Mouse (Mus musculus) frontal cortex, postnatal 36 days (tissue): ENCODE measurements around the gene Myom3.
A peak's percentile ranks its signal among the peaks of the same experiment; 100 is the strongest.

Source experiments
- DNase-seq, 2 experiments: peaks; one replicate each; pipeline ENCODE4 v3.0.0; 2022; ENCODE audit warnings: low spot score in 2 of 2

Gene Myom3

GRCm38 (mm10) chr4:135804169-135804568 is 44.7 kb downstream of the Myom3 start:
- no peak for DNase-seq

- DNase-seq: no peak
These were observed 55.4 kb downstream of the Myom3 start for GRCm38 (mm10) chr4:135814896-135815295.

- DNase-seq: peak; percentile 23 to 30
These were observed 57.5 kb downstream of the Myom3 start for GRCm38 (mm10) chr4:135816905-135817622.

GRCm38 (mm10) chr4:135818366-135818765 is 58.9 kb downstream of the Myom3 start:
- DNase-seq: no peak

- no peak for DNase-seq
These were observed 60.5 kb downstream of the Myom3 start for GRCm38 (mm10) chr4:135819826-135820526.

- no peak for DNase-seq
These were observed 62.3 kb downstream of the Myom3 start for GRCm38 (mm10) chr4:135821772-135822171.

GRCm38 (mm10) chr4:135823298-135823697 is 63.8 kb downstream of the Myom3 start:
- DNase-seq: no peak

GRCm38 (mm10) chr4:135824254-135824653 is 64.7 kb downstream of the Myom3 start:
- no peak for DNase-seq

- peak; percentile 84 to 90 for DNase-seq
These were observed 69.0 kb downstream of the Myom3 start for GRCm38 (mm10) chr4:135828491-135828890.

GRCm38 (mm10) chr4:135832070-135832469 is 72.6 kb downstream of the Myom3 start:
- DNase-seq: peak; percentile 11 to 20

GRCm38 (mm10) chr4:135833301-135834123 is 74.0 kb downstream of the Myom3 start:
- DNase-seq: no peak

- DNase-seq: no peak
These were observed 74.7 kb downstream of the Myom3 start for GRCm38 (mm10) chr4:135834124-135834717.

- DNase-seq: no peak
These were observed 79.4 kb downstream of the Myom3 start for GRCm38 (mm10) chr4:135838925-135839292.

- no peak for DNase-seq
These were observed 79.9 kb downstream of the Myom3 start for GRCm38 (mm10) chr4:135839293-135840011.

GRCm38 (mm10) chr4:135844400-135844799 is 84.9 kb downstream of the Myom3 start:
- DNase-seq: no peak

- no peak for DNase-seq
These were observed 88.1 kb downstream of the Myom3 start for GRCm38 (mm10) chr4:135847581-135847980.

- DNase-seq: peak in 1 of 2 experiments; percentile 44
These were observed 91.0 kb downstream of the Myom3 start for GRCm38 (mm10) chr4:135850411-135851095.

GRCm38 (mm10) chr4:135851942-135852341 is 92.4 kb downstream of the Myom3 start:
- DNase-seq: no peak

GRCm38 (mm10) chr4:135853987-135854546 is 94.6 kb downstream of the Myom3 start:
- no peak for DNase-seq

GRCm38 (mm10) chr4:135854630-135855029 is 95.1 kb downstream of the Myom3 start:
- no peak for DNase-seq
